Mouse (Mus musculus) hindbrain, embryonic 14.5 days (tissue): ENCODE results near the gene Zfp219. TPM values are rescaled to one million over a fixed set of nuclear protein-coding genes. Genes with fewer than 3 reads are reported as not detected.
A peak's percentile ranks its signal among the peaks of the same experiment; 100 is the strongest.
"Not testable (repeated sequence)": the region's sequence is repeated elsewhere in the genome, so short reads cannot be mapped to it uniquely, and the experiment has no call there.

ENCODE experiments used
- ATAC-seq: fragments of 200-750 bp; cut with Nextera tagmentation; 2 replicates; pipeline ENCODE4 v1.8.0; 2017; ENCODE audit warnings: moderate number of reproducible peaks, mild to moderate bottlenecking, moderate TSS enrichment, moderate library complexity; ENCODE audit not compliant: low FRiP score
- DNase-seq: peaks from one replicate; pipeline ENCODE4 v3.0.0-alpha.2; 2015; ENCODE audit warnings: low spot score
- H3K27ac ChIP-seq: fragments of 300-500 bp; sonication (generic); 2 replicates; pipeline ENCODE4 v1.5.1; 2014; ENCODE audit warnings: mild to moderate bottlenecking, moderate library complexity
- H3K27me3 ChIP-seq: fragments of 300-500 bp; sonication (generic); 2 replicates; pipeline ENCODE4 v1.6.1; 2014; ENCODE audit warnings: mild to moderate bottlenecking, low read length, mixed read lengths; ENCODE audit not compliant: control insufficient read depth, insufficient read depth
- H3K36me3 ChIP-seq: fragments of 300-500 bp; sonication (generic); replicated peaks from 2 replicates; pipeline ENCODE4 v1.6.1; 2014; ENCODE audit not compliant: control insufficient read depth, insufficient read depth
- H3K4me1 ChIP-seq: fragments of 300-500 bp; sonication (generic); replicated peaks from 2 replicates; pipeline ENCODE4 v1.6.1; 2014; ENCODE audit warnings: antibody characterized with exemption, low read length, mixed read lengths; ENCODE audit not compliant: control insufficient read depth, insufficient read depth
- H3K4me2 ChIP-seq: fragments of 300-500 bp; sonication (generic); replicated peaks from 2 replicates; pipeline ENCODE4 v1.6.1; 2014; ENCODE audit warnings: mild to moderate bottlenecking, moderate library complexity
- H3K4me3 ChIP-seq: fragments of 300-500 bp; sonication (generic); replicated peaks from 2 replicates; pipeline ENCODE4 v1.5.1; 2014; ENCODE audit warnings: mild to moderate bottlenecking, low read length
- H3K9ac ChIP-seq: fragments of 300-500 bp; sonication (generic); 2 replicates; pipeline ENCODE4 v1.6.1; 2014
- H3K9me3 ChIP-seq: fragments of 300-500 bp; sonication (generic); 2 replicates; pipeline ENCODE4 v1.6.1; 2016; ENCODE audit warnings: low read length; ENCODE audit not compliant: control insufficient read depth
- WGBS: fragments of 180-500 bp; shearing (Covaris S2); extraction: QIAGEN DNeasy Blood & Tissue Kit; methylation state at CpG from one replicate; pipeline ENCODE4 v1.1.7; 2014; 5-methylcytosine and 5-hydroxymethylcytosine counted together
- polyA plus RNA-seq: library from polyadenylated mRNA; unstranded; fragments of >200 nt; fragmentation: Nextera tagmentation; extraction: Ambion mirVana; gene quantifications from 2 replicates; pipeline ENCODE4 v1.2.1, GENCODE M21; 2014

Gene Zfp219
- polyA plus RNA-seq = 26.4 and 28.7 TPM in 2 replicates

- H3K4me1 ChIP-seq = peaks cover 41% of the 10 kb centered on the region
- H3K27me3 ChIP-seq = no peaks in the 10 kb centered on the region
- peak within 1 kb of the TSS; percentile 96 for H3K9ac ChIP-seq
- 7% methylated on average over 15 of the region's 15 CpGs for WGBS
- H3K27ac ChIP-seq = peak within 1 kb of the TSS; percentile 99
- H3K4me3 ChIP-seq = peak within 1 kb of the TSS; percentile 75
- peak; percentile 78 for DNase-seq
- no peaks in the 10 kb centered on the region for H3K36me3 ChIP-seq
- H3K4me2 ChIP-seq = peak within 1 kb of the TSS; percentile 70
- ATAC-seq = peak; percentile 61
- no peaks in the 10 kb centered on the region for H3K9me3 ChIP-seq
Measured at GRCm38 (mm10) chr14:52020486-52021137, at the start of gene Zfp219. Zfp219 (minus strand) TSS chr14:52020733.

- Histone ChIP-seq H3K27me3 (no peaks in the 10 kb centered on the region), H3K4me3 (no peak overlapping the region), H3K4me1 (no peaks in the 10 kb centered on the region), H3K4me2 (no peak overlapping the region), H3K9me3 (no peaks in the 10 kb centered on the region), H3K36me3 (peaks cover 9% of the 10 kb centered on the region), H3K27ac (no peak overlapping the region), H3K9ac (no peak overlapping the region)
- ATAC-seq (no peak), DNase-seq (no peak)
- 61% methylated on average over 4 of the region's 4 CpGs for WGBS
Measured at GRCm38 (mm10) chr14:52066135-52066534, 45.6 kb upstream of the Zfp219 start.

DNA sequence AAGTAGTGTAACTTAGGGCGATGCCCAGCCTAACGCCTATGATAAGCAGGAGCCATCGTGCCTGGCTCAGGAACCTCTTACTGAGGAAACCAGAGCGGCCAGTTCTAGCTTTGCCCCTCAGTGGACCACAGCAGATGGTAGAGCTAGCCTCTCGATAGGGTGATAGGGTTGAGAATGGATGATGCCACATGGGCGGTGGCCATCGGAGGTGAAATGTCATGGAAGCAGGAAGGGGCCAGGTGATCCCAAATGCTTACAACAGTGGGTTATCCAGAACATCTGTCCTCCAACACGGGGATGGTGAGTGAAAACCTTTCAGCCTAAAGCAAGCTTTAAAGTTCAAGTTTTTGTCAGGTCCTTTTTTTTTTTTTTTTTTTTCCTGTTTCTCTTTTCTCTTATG is 41.3 kb upstream of the Zfp219 start:
- WGBS = 90% methylated on average over 8 of the region's 8 CpGs
- no peak overlapping the region for H3K9ac ChIP-seq
- ATAC-seq = no peak

DNA sequence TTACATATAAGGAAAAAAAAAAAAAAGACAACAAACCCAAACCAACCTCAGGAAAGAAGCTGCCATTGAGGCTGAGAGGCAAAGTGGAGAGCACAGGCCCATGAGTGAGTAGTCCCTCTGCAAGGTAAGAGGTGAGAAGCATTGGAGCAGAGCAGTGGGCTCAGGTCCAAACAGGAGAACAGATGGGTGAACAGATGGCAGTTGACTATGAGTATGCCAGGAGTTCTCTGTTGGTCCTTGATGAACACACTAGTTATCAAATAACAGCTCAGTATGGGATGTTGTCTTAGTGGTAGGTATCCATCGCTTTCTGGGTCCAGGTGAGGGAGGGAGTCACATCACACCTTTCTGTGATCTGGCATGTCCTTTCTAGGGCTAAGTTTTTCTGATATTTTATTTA is 40.3 kb upstream of the Zfp219 start:
- Histone ChIP-seq H3K27me3 (no peaks in the 10 kb centered on the region), H3K4me2 (no peak overlapping the region), H3K9me3 (no peaks in the 10 kb centered on the region), H3K4me3 (no peak overlapping the region), H3K27ac (no peak overlapping the region), H3K9ac (no peak overlapping the region), H3K36me3 (no peaks in the 10 kb centered on the region), H3K4me1 (no peaks in the 10 kb centered on the region)
- DNase-seq = no peak
- WGBS = 69% methylated on average over 1 of the region's 1 CpGs
- ATAC-seq = no peak

More for the DNA sequence above, 41.3 kb upstream of the Zfp219 start:
- H3K27ac ChIP-seq = no peak overlapping the region
- no peaks in the 10 kb centered on the region for H3K4me1 ChIP-seq
- H3K9me3 ChIP-seq = no peaks in the 10 kb centered on the region
- no peak overlapping the region for H3K4me3 ChIP-seq
- no peak for DNase-seq
- H3K36me3 ChIP-seq = no peaks in the 10 kb centered on the region
- no peaks in the 10 kb centered on the region for H3K27me3 ChIP-seq
- H3K4me2 ChIP-seq = no peak overlapping the region

DNA sequence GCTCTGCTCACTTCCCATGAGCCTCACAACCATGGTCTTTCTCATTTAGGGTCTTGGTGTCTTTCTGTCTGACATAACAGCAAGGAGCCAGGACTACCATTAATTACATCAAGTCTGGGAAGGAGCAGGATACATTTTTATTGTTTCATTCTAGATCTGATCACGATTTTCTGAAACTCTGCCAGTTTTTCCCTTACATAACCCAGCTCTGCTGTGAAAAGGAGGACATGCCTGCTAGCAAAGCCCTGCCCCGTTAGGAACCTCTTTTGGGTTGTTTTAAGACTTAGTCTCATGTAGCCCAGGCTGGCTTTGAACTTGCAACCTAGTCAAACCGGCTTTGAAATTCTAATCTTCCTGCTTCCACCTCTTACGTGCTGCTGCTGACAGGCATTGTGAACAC is 39.4 kb upstream of the Zfp219 start:
- Histone ChIP-seq H3K9ac (no peak overlapping the region), H3K9me3 (no peaks in the 10 kb centered on the region), H3K4me1 (no peaks in the 10 kb centered on the region), H3K27ac (no peak overlapping the region), H3K36me3 (no peaks in the 10 kb centered on the region), H3K4me3 (no peak overlapping the region), H3K27me3 (no peaks in the 10 kb centered on the region), H3K4me2 (no peak overlapping the region)
- no peak for DNase-seq
- 64% methylated on average over 4 of the region's 4 CpGs for WGBS
- no peak for ATAC-seq

GRCm38 (mm10) chr14:52052720-52053119 is 32.2 kb upstream of the Zfp219 start:
- H3K9me3 ChIP-seq, DNase-seq, H3K4me3 ChIP-seq, H3K27ac ChIP-seq, H3K27me3 ChIP-seq, H3K4me2 ChIP-seq, ATAC-seq, H3K4me1 ChIP-seq, H3K36me3 ChIP-seq, H3K9ac ChIP-seq: not testable (repeated sequence)
- 90% methylated on average over 3 of the region's 3 CpGs for WGBS

- no peak overlapping the region for H3K4me2 ChIP-seq
Measured at GRCm38 (mm10) chr14:52045966-52046565, 25.5 kb upstream of the Zfp219 start.

GRCm38 (mm10) chr14:52044901-52045678 is 24.6 kb upstream of the Zfp219 start:
- Histone ChIP-seq H3K9me3 (no peaks in the 10 kb centered on the region), H3K36me3 (no peaks in the 10 kb centered on the region), H3K27ac (no peak overlapping the region), H3K4me2 (no peak overlapping the region), H3K4me1 (no peaks in the 10 kb centered on the region; the same call in 1 of the 2 replicates), H3K9ac (no peak overlapping the region), H3K27me3 (no peaks in the 10 kb centered on the region), H3K4me3 (no peak overlapping the region)
- ATAC-seq = no peak
- 6% methylated on average over 8 of the region's 8 CpGs for WGBS
- no peak for DNase-seq

More at GRCm38 (mm10) chr14:52045966-52046565, 25.5 kb upstream of the Zfp219 start:
- no peak for ATAC-seq
- Histone ChIP-seq H3K36me3 (no peaks in the 10 kb centered on the region), H3K9me3 (no peaks in the 10 kb centered on the region), H3K4me1 (no peaks in the 10 kb centered on the region; the same call in 1 of the 2 replicates), H3K27me3 (no peaks in the 10 kb centered on the region), H3K9ac (no peak overlapping the region), H3K4me3 (no peak overlapping the region), H3K27ac (no peak overlapping the region)
- no peak for DNase-seq
- WGBS = 39% methylated on average over 9 of the region's 9 CpGs

DNA sequence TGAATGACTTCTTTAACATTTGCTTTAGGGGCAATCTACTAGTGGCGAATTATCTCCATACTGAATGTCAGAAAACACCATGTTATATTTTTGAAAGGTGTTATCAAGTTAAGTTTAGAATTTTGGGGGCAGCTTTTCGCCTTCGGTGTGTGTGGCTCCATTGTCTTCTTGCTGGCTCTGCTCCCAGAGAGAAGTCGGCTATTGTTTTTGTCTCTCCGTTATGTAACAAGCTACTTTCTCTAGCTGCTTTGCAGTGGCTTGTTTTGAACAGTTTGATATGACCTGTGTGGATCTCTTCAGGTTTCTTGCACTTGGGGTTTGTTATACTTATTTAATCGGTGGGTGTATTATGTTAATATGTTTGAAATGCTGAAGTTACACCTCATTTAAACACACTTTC is 22.9 kb upstream of the Zfp219 start:
- ATAC-seq = no peak
- 61% methylated on average over 6 of the region's 6 CpGs for WGBS

More for the DNA sequence above, 22.9 kb upstream of the Zfp219 start:
- H3K27ac ChIP-seq = no peak overlapping the region
- no peak overlapping the region for H3K4me3 ChIP-seq
- no peaks in the 10 kb centered on the region for H3K9me3 ChIP-seq
- H3K27me3 ChIP-seq = no peaks in the 10 kb centered on the region
- no peak overlapping the region for H3K4me2 ChIP-seq
- no peak overlapping the region for H3K9ac ChIP-seq
- DNase-seq = no peak
- H3K36me3 ChIP-seq = no peaks in the 10 kb centered on the region
- no peaks in the 10 kb centered on the region; the same call in 1 of the 2 replicates for H3K4me1 ChIP-seq
